Mouse (Mus musculus) frontal cortex, postnatal 25 days (tissue): ENCODE data around the gene Myo9a.
"Not testable (repeated sequence)": the region's sequence is repeated elsewhere in the genome, so short reads cannot be mapped to it uniquely, and the experiment has no call there.

Experiments
- DNase-seq, 2 experiments: peaks; one replicate each; pipeline ENCODE4 v3.0.0; 2022; ENCODE audit warnings: low spot score in 2 of 2

Gene Myo9a

GRCm38 (mm10) chr9:59751066-59751581 is 428 bp downstream of the Myo9a start:
- DNase-seq, result peak in 1 of 2 experiments; percentile 67

- no peak for DNase-seq
Observed at GRCm38 (mm10) chr9:59751966-59752365, 1.3 kb downstream of the Myo9a start.

- no peak for DNase-seq
Observed at GRCm38 (mm10) chr9:59755199-59755598, 4.5 kb downstream of the Myo9a start.

DNA sequence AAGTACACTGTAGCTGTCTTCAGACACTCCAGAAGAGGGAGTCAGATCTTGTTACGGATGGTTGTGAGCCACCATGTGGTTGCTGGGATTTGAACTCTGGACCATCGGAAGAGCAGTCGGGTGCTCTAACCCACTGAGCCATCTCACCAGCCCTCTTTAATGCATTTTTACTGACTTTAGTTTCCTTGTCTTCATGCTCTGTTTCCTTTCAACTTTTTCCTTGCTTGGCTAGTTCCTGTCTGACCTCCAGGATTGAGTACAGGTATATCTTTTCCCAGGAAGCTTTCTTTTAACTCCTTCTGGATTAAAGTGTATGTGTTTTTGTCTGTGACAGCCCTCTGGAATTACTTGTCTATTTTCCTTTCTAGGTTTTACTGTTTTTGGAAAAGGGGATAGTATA is 6.3 kb downstream of the Myo9a start:
- not testable (repeated sequence) for DNase-seq

DNA sequence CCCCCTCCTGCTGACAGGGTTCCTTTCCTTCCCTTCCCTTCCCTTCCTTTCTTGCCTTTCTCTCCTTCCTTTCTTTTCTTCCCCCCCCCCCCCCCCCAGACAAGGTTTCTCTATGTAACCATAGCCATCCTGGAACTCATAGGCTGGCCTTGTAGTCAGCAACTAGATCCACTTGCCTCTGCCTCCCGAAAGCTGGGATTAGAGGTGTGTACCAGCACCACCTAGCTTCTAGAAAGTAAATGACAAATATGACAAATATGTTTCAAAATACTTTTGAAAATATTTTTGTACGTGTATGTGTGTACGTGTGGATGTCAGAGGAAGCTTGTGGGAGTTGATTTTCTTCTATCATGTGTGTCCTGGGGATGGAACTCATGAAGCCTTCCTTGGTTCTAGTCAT is 9.8 kb downstream of the Myo9a start:
- DNase-seq, result no peak

- not testable (repeated sequence) for DNase-seq
Observed at GRCm38 (mm10) chr9:59766966-59767461, 16.3 kb downstream of the Myo9a start.

- not testable (repeated sequence) for DNase-seq
Observed at GRCm38 (mm10) chr9:59806046-59806774, 55.5 kb downstream of the Myo9a start.

DNA sequence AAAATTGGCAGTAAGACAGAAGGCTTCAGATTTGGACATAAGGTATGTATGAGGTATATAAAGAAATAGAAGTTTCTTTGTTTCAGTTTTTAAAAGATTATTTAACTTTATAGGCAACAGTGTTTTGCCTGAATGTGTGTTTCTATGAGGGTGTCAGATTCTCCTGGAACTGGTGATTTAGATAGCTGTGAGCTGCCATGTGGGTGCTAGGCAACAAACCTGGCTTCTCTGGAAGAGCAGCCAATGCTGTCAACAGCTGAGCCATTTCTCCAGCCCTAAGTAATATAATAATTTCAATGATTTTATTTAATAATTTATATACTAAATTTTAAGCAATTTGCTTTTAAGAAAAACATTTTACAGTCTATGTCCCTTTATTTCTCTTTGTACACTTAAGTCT is 133.9 kb downstream of the Myo9a start:
- no peak for DNase-seq

DNA sequence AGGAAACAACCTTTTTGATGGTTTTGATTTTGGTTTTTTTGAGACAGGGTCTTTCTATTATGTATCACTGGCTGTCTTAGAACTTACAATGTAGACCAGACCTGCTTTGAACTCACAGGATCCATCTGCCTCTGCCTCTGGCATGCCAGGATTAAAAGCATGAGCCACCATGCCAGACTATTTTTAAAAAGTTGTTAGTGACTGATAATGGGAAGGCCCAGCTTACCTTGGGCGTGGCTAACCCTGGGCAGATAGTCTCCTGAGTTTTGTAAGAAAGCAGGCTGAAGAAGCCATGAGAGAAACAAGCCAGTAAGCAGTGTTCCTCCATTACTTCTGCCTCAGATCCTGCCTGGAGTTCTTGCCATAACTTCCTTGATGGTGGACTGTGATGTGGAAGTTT is 152.7 kb downstream of the Myo9a start:
- DNase-seq, result no peak

DNA sequence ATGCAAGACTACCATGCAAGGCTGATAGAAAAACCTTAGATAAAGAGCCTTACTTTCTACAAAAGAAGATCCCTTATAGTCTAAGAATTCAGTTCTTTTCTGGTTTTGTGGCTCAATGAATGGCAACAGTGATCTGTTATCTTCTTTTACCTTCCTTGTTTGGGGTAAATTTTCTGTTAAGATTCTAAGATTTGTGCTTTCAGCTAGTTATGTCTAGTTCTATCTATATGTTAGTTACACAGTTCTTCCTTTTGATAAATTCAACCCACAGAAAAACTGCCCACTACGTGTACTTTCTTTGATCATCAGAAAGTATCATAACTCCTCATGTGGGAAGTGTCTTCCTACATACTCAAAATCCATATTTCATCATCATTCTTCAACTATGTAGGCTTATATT is 164.1 kb downstream of the Myo9a start:
- no peak for DNase-seq

GRCm38 (mm10) chr9:59930248-59930647 is 179.6 kb downstream of the Myo9a start:
- no peak for DNase-seq

- DNase-seq, result not testable (repeated sequence)
Observed at GRCm38 (mm10) chr9:59935866-59936265, 185.2 kb downstream of the Myo9a start.

GRCm38 (mm10) chr9:59938529-59938928 is 187.8 kb downstream of the Myo9a start:
- DNase-seq, result no peak

- DNase-seq, result no peak
Observed at GRCm38 (mm10) chr9:59939691-59940090, 189.0 kb downstream of the Myo9a start.

GRCm38 (mm10) chr9:59940913-59941884 is 190.5 kb downstream of the Myo9a start:
- no peak for DNase-seq

GRCm38 (mm10) chr9:59941885-59942350 is 191.2 kb downstream of the Myo9a start:
- no peak for DNase-seq

DNA sequence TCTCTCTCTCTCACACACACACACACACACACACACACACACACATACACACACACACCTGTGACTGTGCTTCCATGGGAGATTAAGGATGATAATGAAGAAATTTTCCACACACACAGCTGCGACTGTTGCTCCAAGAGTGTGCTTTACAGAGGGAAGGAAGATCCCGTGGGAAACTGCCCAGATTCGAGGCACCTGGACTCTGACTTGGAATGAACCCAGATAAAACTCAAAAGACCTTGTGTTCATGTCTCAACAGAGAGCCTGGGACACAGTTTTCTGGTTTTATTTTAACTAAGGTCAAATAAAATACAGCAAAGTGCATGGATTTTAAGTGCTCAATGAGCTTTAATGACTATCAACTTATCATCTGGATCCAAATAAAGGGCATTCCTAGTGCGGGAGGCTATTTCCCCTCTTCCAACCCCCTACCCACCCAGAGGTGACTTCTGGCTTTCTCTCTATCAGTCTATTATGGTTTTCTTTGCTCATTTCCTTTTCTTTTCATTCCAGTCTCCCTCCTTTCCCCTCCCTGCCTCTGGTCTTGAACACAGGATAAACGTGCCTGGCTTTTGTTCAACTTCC is 191.9 kb downstream of the Myo9a start:
- DNase-seq, result no peak

- no peak for DNase-seq
Observed at GRCm38 (mm10) chr9:59943826-59944225, 193.1 kb downstream of the Myo9a start.

- no peak for DNase-seq
Observed at GRCm38 (mm10) chr9:59945241-59945640, 194.5 kb downstream of the Myo9a start.

DNA sequence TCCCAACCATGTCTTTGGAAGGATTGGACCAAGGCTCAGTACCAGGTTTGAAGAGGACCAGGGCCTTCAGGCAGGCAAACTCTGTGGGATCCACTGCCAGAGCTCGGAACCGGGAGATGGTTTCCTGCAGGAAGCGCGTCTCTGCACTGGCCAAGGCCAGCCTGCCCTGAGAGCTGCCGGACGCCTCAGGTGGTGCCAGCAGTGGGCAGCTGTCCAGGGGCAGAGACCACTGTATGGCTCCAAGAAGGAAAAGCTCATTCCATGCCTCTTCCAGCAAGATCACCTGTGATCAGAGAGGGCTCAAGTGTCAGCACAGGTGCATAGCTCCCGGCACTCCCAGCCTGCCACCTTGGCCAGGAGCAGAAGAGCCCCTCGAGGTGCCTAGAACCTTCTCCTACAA is 196.6 kb downstream of the Myo9a start:
- no peak for DNase-seq

GRCm38 (mm10) chr9:59948226-59948625 is 197.5 kb downstream of the Myo9a start:
- DNase-seq, result no peak
